Mouse (Mus musculus): ENCODE data around the gene Tbcb.

DNA sequence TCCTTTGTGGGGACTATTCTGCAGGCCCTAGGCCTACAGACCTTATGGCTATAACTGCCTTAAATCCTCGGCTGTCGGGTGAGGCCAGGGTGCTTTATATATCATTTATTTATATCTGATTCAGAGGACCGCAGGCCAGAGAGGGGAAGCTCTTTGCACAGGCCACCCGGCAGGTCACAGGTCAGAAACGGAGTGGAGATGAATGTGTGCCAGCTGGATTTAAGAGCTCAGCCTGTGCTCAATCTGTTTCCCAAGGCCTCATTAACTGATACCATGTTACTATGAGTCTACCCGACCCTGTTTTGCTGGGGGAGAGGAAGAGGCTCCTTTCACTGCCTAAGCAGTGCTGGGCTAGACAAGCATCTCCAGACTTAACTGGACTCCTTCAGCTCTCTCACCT lies 42.3 kb upstream of the Tbcb start:
- TF ChIP-seq CTCF (IDR thresholded peaks at IDR 0.05; ENCODE audit: extremely low read depth, insufficient read depth, low read length) (no peak), POLR2A (IDR thresholded peaks at IDR 0.05; ENCODE audit: extremely low read depth, insufficient read depth, low read length) (no peak)
